Comparison of ENCODE assay signal across 8 mouse cellular contexts in the genomic region with DNA sequence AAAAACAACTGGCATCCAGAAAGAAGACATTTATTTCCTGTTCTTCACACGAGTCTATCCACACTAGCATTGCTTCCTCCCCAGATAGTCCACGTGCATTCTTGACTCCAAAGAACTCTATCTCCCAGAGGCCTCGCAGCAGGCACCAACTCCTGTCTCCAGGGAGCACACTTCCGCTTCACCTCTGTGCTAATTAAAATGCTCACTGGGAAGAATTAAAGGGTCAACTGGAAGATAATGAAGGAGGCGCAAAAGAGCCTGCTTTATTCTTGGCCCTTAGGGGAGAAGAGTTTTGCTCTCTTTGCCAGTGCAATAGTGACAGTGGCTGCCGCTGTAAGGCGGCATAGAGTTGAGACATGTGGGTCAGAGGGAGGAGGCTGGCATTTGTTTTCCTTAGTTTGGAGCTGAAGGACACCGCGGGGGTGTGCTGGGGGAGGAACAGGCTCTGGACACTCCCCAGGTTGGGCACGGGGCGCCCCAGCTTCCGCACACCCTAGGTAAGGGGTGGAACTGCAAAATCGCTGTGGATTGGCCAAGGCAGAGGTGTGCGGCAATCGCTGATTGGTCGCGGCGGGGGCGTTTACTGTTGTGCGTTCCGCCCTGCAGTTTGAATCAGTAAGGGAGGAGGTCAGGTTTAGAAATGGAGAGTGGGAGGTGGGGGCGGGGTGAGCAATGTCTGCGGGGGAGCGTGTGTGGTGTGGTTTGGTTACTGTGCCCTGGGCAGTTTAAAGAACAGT. TPM values are rescaled to one million over a fixed set of nuclear protein-coding genes. Genes with fewer than 3 reads are reported as not detected.
DNase-seq lines count a peak whose midpoint lies in the region; ATAC-seq and TF ChIP-seq lines count a peak whose summit lies in the region.

No protein-coding gene starts in this region.

- intact Hi-C loops in heart, postnatal 10 days (cut with DNase I): no loop called here

- no peaks in the 10 kb centered on the region for H3K27me3 ChIP-seq in G1E (ENCODE audit: insufficient read depth, low read length)
- no peaks in the 10 kb centered on the region for H3K27me3 ChIP-seq in forebrain, embryonic 14.5 days (replicated peaks; ENCODE audit: control insufficient read depth, insufficient read depth, low read length)
- no peaks in the 10 kb centered on the region for H3K27me3 ChIP-seq in liver, embryonic 16.5 days (ENCODE audit: control insufficient read depth, insufficient read depth, low read depth, low read length)
- no peaks in the 10 kb centered on the region for H3K27me3 ChIP-seq in neural tube, embryonic 12.5 days (replicated peaks)

- peak overlapping the region; percentile 65 for H3K4me3 ChIP-seq in G1E (ENCODE audit: low read depth, low read length)
- H3K4me3 ChIP-seq in forebrain, embryonic 14.5 days (ENCODE audit: low read depth, low read length): peak overlapping the region; percentile 34
- H3K4me3 ChIP-seq in liver, embryonic 16.5 days (ENCODE audit: low read depth, low read length): peak overlapping the region; percentile 63
- peak overlapping the region; percentile 42 for H3K4me3 ChIP-seq in neural tube, embryonic 12.5 days

- no peak for TF ChIP-seq CTCF in G1E (IDR thresholded peaks at IDR 0.05; ENCODE audit: low read depth, low read length)

- under 1% methylated on average over 24 of the region's 24 CpGs for WGBS in forebrain, embryonic 14.5 days
- WGBS in large intestine, adult 2 months: 1% methylated on average over 24 of the region's 24 CpGs
- under 1% methylated on average over 24 of the region's 24 CpGs for WGBS in liver, embryonic 16.5 days (ENCODE audit: insufficient replicate concordance)
- WGBS in neural tube, embryonic 12.5 days: 2% methylated on average over 24 of the region's 24 CpGs

- peak overlapping the region; percentile 68; the same call in 1 of the 2 replicates for H3K27ac ChIP-seq in forebrain, embryonic 14.5 days (ENCODE audit: low read depth, low read length)
- H3K27ac ChIP-seq in liver, embryonic 16.5 days (ENCODE audit: low read length): peak overlapping the region; percentile 91
- H3K27ac ChIP-seq in neural tube, embryonic 12.5 days: peak overlapping the region; percentile 10; the same call in 1 of the 2 replicates

- H3K36me3 ChIP-seq in G1E (replicated peaks): peaks cover 17% of the 10 kb centered on the region
- no peaks in the 10 kb centered on the region for H3K36me3 ChIP-seq in forebrain, embryonic 14.5 days (ENCODE audit: control insufficient read depth, insufficient read depth, low read length)
- no peaks in the 10 kb centered on the region for H3K36me3 ChIP-seq in liver, embryonic 16.5 days (ENCODE audit: control insufficient read depth, insufficient read depth)
- no peaks in the 10 kb centered on the region for H3K36me3 ChIP-seq in neural tube, embryonic 12.5 days

- peaks cover 72% of the 10 kb centered on the region for H3K4me1 ChIP-seq in G1E (ENCODE audit: insufficient read depth, low read depth, low read length)
- peaks cover 9% of the 10 kb centered on the region; the same call in 1 of the 2 replicates for H3K4me1 ChIP-seq in forebrain, embryonic 14.5 days (ENCODE audit: control insufficient read depth, insufficient read depth, low read length)
- H3K4me1 ChIP-seq in liver, embryonic 16.5 days (ENCODE audit: control insufficient read depth, low read depth, low read length): peaks cover 59% of the 10 kb centered on the region
- H3K4me1 ChIP-seq in neural tube, embryonic 12.5 days: peaks cover 21% of the 10 kb centered on the region

- peak; percentile 87 for ATAC-seq in G1E (ENCODE audit: extremely low read depth, insufficient number of reproducible peaks, low FRiP score, poor library complexity, severe bottlenecking)
- ATAC-seq in forebrain, embryonic 14.5 days: peak; percentile 95
- ATAC-seq in liver, embryonic 16.5 days (ENCODE audit: low read depth): peak; percentile 96
- peak; percentile 85 for ATAC-seq in neural tube, embryonic 12.5 days (ENCODE audit: low FRiP score, low read depth)

- H3K9me3 ChIP-seq in G1E (replicated peaks): no peaks in the 10 kb centered on the region
- no peaks in the 10 kb centered on the region for H3K9me3 ChIP-seq in forebrain, embryonic 14.5 days (replicated peaks; ENCODE audit: control insufficient read depth, low read length)
- no peaks in the 10 kb centered on the region for H3K9me3 ChIP-seq in liver, embryonic 16.5 days (replicated peaks; ENCODE audit: control insufficient read depth, low read length)
- H3K9me3 ChIP-seq in neural tube, embryonic 12.5 days: no peaks in the 10 kb centered on the region

- peak; percentile 92 for DNase-seq in G1E (ENCODE audit: low spot score)
- DNase-seq in cerebellum, adult 11-12 months: peak; percentile 94
- peak; percentile 94 for DNase-seq in forebrain, embryonic 14.5 days (ENCODE audit: low spot score)
- DNase-seq in heart, postnatal 10 days: peak; percentile 93
- DNase-seq in large intestine, adult 2 months (ENCODE audit: low read depth, low spot score): peak; percentile 91
- DNase-seq in telencephalon, adult 2 months (ENCODE audit: low read depth, low spot score): peak; percentile 88

- peak overlapping the region; percentile 10; the same call in 1 of the 2 replicates for H3K9ac ChIP-seq in forebrain, embryonic 14.5 days (ENCODE audit: low read length)
- peak overlapping the region; percentile 69 for H3K9ac ChIP-seq in liver, embryonic 16.5 days (ENCODE audit: low read depth, low read length)
- H3K9ac ChIP-seq in neural tube, embryonic 12.5 days: peak overlapping the region; percentile 1; the same call in 1 of the 2 replicates

- peak overlapping the region; percentile 73 for H3K4me2 ChIP-seq in forebrain, embryonic 14.5 days (ENCODE audit: low read length)
- H3K4me2 ChIP-seq in liver, embryonic 16.5 days (ENCODE audit: low read depth, low read length): peak overlapping the region; percentile 94
- peak overlapping the region; percentile 71 for H3K4me2 ChIP-seq in neural tube, embryonic 12.5 days (replicated peaks)

RNA-seq across cellular contexts. Expression of a gene that starts 2.0 kb away (rescaled TPM):
- total RNA-seq in G1E (2014; fragmentation: Nextera tagmentation): 149 and 178 TPM in 2 replicates
- total RNA-seq in G1E (2017): 45.9 and 47.0 TPM in 2 replicates
- 73.1 and 114 TPM in 2 replicates for polyA plus RNA-seq in G1E (2012)
- 19.6 and 20.1 TPM in 2 replicates for polyA plus RNA-seq in forebrain, embryonic 14.5 days (2014; fragmentation: Nextera tagmentation; extraction: Ambion mirVana)
- 10 to 100 TPM; 54.7 to 54.9 TPM for total RNA-seq in heart, postnatal 10 days (2021)
- 33.8 and 40.9 TPM in 2 replicates for polyA plus RNA-seq in large intestine, adult 2 months (2012; rRNA removed)
- polyA plus RNA-seq in liver, embryonic 16.5 days (2015; fragmentation: Nextera tagmentation; extraction: Ambion mirVana): 44.0 and 44.6 TPM in 2 replicates
- polyA plus RNA-seq in neural tube, embryonic 12.5 days (2016; fragmentation: Nextera tagmentation; extraction: Ambion mirVana): 25.7 and 29.2 TPM in 2 replicates

RNA-seq across cellular contexts. Expression of a gene that starts 13.3 kb away (rescaled TPM):
- 34.9 and 44.8 TPM in 2 replicates for total RNA-seq in G1E (2014; fragmentation: Nextera tagmentation)
- 8.2 and 14.5 TPM in 2 replicates for total RNA-seq in G1E (2017)
- 5.1 and 6.0 TPM in 2 replicates for polyA plus RNA-seq in G1E (2012)
- polyA plus RNA-seq in forebrain, embryonic 14.5 days (2014; fragmentation: Nextera tagmentation; extraction: Ambion mirVana): 0.17 and 0.22 TPM in 2 replicates
- total RNA-seq in heart, postnatal 10 days (2021): under 1 TPM; 0.25 to 0.34 TPM
- 0.30 and 0.50 TPM in 2 replicates for polyA plus RNA-seq in large intestine, adult 2 months (2012; rRNA removed)
- polyA plus RNA-seq in liver, embryonic 16.5 days (2015; fragmentation: Nextera tagmentation; extraction: Ambion mirVana): 1.3 and 1.8 TPM in 2 replicates
- polyA plus RNA-seq in neural tube, embryonic 12.5 days (2016; fragmentation: Nextera tagmentation; extraction: Ambion mirVana): 0.26 and 0.43 TPM in 2 replicates

RNA-seq across cellular contexts. Expression of a gene that starts 41.8 kb away (rescaled TPM):
- 1.5 and 1.7 TPM in 2 replicates for total RNA-seq in G1E (2014; fragmentation: Nextera tagmentation)
- total RNA-seq in G1E (2017): 0.70 and 2.8 TPM in 2 replicates
- 1.2 and 1.3 TPM in 2 replicates for polyA plus RNA-seq in G1E (2012)
- polyA plus RNA-seq in forebrain, embryonic 14.5 days (2014; fragmentation: Nextera tagmentation; extraction: Ambion mirVana): 0.76 and 1.2 TPM in 2 replicates
- total RNA-seq in heart, postnatal 10 days (2021): 1 to 10 TPM; 4.1 to 5.6 TPM
- 4.0 and 4.6 TPM in 2 replicates for polyA plus RNA-seq in large intestine, adult 2 months (2012; rRNA removed)
- polyA plus RNA-seq in liver, embryonic 16.5 days (2015; fragmentation: Nextera tagmentation; extraction: Ambion mirVana): 0.47 and 0.78 TPM in 2 replicates
- polyA plus RNA-seq in neural tube, embryonic 12.5 days (2016; fragmentation: Nextera tagmentation; extraction: Ambion mirVana): 3.2 and 3.5 TPM in 2 replicates

RNA-seq across cellular contexts. Expression of a gene that starts 41.9 kb away (rescaled TPM):
- 57.6 and 75.0 TPM in 2 replicates for total RNA-seq in G1E (2014; fragmentation: Nextera tagmentation)
- 67.9 and 80.2 TPM in 2 replicates for total RNA-seq in G1E (2017)
- polyA plus RNA-seq in G1E (2012): 56.8 and 62.3 TPM in 2 replicates
- polyA plus RNA-seq in forebrain, embryonic 14.5 days (2014; fragmentation: Nextera tagmentation; extraction: Ambion mirVana): 13.1 and 19.3 TPM in 2 replicates
- total RNA-seq in heart, postnatal 10 days (2021): 10 to 100 TPM; 24.5 to 45.4 TPM
- polyA plus RNA-seq in large intestine, adult 2 months (2012; rRNA removed): 14.8 and 18.4 TPM in 2 replicates
- 293 and 328 TPM in 2 replicates for polyA plus RNA-seq in liver, embryonic 16.5 days (2015; fragmentation: Nextera tagmentation; extraction: Ambion mirVana)
- polyA plus RNA-seq in neural tube, embryonic 12.5 days (2016; fragmentation: Nextera tagmentation; extraction: Ambion mirVana): 19.4 and 20.1 TPM in 2 replicates

RNA-seq across cellular contexts. Expression of a gene that starts 47.3 kb away (rescaled TPM):
- total RNA-seq in G1E (2014; fragmentation: Nextera tagmentation) (not detected in 2 replicates), G1E (2017) (0.16 TPM in 1 of 2 replicates, not detected in the other)
- polyA plus RNA-seq in G1E (2012): not detected in 2 replicates
- polyA plus RNA-seq in forebrain, embryonic 14.5 days (2014; fragmentation: Nextera tagmentation; extraction: Ambion mirVana): not detected in 2 replicates
- total RNA-seq in heart, postnatal 10 days (2021): not detected
- polyA plus RNA-seq in large intestine, adult 2 months (2012; rRNA removed): 0.25 and 0.29 TPM in 2 replicates
- polyA plus RNA-seq in liver, embryonic 16.5 days (2015; fragmentation: Nextera tagmentation; extraction: Ambion mirVana): not detected in 2 replicates
- polyA plus RNA-seq in neural tube, embryonic 12.5 days (2016; fragmentation: Nextera tagmentation; extraction: Ambion mirVana): not detected in 2 replicates

Comparison
In these comparisons a context has a peak if more than half of its experiments do, and no peak if none do; other contexts are left out.
1. Peak in every context shown above with its lines: DNase-seq, ATAC-seq, H3K4me3 ChIP-seq and H3K27ac ChIP-seq.
2. H3K27ac ChIP-seq: peak in every context shown above with its lines; median percentile 91 in liver, embryonic 16.5 days; 68 in forebrain, embryonic 14.5 days; 10 in neural tube, embryonic 12.5 days.
3. H3K9ac ChIP-seq: peak in every context shown above with its lines; median percentile 69 in liver, embryonic 16.5 days; 10 in forebrain, embryonic 14.5 days; 1 in neural tube, embryonic 12.5 days.